Mouse (Mus musculus): ENCODE results near the gene Saa3. TPM values are rescaled to one million over a fixed set of nuclear protein-coding genes. Genes with fewer than 3 reads are reported as not detected.
"Not testable (repeated sequence)": the region's sequence is repeated elsewhere in the genome, so short reads cannot be mapped to it uniquely, and the experiment has no call there.

Gene Saa3
- total RNA-seq, 1 experiment from 2014 or later = 0.52 TPM

DNA sequence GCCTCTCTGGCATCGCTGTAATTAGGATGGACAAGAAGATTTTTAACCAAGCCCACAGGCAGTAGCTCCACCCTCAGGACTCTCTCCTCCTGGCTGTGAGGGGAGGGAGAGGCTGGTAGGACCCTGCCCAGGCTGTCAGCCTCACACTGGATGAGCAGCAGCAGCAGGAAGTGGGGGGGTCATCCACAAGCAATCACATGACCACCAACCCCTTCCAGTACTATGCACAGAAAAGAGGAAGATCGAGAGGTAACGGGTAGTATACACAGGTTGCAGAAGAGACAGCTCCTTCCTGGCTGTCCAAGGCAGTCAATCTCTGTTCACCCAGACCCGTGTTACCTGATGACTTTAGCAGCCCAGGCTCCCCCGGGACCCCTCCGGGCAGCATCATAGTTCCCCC, 3.2 kb downstream of the Saa3 start:
- no peak for DNase-seq

DNA sequence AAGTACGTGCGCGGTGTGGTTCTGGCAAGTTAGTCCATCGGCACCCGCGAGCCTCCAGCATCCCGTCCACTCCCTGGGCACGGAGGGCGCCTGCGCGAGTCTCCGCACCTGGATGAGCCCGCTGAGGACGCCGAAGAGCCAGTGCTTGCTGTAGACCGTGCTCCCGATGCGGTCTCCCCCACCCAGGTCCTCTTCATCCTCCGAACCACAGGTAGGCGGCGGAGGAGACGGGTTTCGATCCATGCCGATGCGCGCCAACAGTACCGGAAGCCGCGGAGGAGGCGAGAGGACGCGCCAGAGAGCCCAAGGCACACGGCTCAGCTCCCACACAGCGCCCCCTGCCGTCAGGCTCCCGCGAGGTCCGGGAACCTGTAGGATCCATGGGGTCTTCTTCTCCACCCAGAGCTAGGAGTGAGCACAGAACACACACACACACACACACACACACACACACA, 5.1 kb downstream of the Saa3 start, which contains the start of gene Saal1:
TSS of gene Saal1 (minus strand) at position 291 of the 455 bp plus-strand sequence.
- DNase-seq = peak; percentile 90

DNA sequence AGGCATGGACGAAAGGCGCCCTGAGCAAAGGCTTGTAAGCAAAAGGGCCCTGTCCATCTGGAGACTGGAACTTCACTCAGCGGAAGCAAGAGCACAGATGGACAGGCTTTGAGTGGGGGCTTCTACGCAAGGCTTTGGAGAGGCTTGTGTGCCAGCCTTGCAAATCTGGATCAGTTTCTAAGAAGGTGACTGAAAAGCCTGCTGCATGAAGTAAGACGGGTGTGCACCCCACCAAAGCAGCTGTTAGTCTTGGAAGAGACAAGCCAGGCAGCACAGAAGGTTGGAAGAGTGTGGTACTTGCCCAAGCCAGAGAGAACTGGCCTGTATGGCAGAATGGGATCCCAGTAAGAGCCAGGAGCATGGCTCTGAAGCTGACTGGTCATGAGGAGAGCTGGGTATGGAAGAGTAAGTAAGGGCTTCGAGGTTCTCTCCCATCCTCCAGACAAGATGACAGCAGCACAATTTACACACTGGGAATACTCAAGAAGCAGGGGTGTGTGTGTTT, 14.9 kb downstream of the Saa3 start:
- no peak for DNase-seq

DNA sequence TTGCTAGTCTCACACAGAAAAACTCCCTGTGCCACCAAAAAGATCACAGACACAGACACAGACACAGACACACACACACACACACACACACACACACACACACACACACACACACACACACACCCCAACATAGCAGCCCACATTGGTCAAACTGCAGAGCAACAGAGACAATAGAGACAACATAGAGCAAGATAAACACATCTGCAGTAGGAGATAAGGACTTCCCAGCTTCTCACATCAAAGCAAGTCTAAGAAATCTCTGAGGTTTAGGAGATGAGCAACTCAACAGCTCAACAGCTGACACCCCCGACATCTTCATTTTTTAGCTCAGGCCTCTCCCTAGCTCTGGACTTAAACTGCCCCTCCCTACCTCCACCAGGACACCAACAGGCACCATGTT, 18.7 kb downstream of the Saa3 start:
- DNase-seq = no peak

- no peak for DNase-seq
Observed at GRCm38 (mm10) chr7:46686827-46687226, 28.7 kb downstream of the Saa3 start.

DNA sequence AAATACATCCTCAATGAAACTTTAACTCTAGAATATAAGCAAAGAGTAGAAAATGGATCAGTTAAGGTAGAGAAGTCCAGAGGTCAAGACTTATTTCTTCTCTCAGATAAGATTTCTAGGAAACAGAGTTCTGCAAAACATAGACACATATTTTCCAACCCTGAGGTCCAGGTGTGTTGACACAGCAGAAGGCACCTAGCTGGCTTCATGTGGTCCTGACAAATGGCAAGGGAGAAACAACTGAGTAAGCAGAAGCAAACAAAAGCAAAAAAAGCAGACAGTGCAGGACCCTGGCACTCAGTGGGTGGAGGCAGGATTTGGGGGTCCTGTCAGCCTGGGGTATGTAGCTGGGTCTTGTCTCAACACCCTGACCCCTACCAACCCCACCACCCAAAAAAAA, 34.8 kb downstream of the Saa3 start:
- no peak for DNase-seq

DNA sequence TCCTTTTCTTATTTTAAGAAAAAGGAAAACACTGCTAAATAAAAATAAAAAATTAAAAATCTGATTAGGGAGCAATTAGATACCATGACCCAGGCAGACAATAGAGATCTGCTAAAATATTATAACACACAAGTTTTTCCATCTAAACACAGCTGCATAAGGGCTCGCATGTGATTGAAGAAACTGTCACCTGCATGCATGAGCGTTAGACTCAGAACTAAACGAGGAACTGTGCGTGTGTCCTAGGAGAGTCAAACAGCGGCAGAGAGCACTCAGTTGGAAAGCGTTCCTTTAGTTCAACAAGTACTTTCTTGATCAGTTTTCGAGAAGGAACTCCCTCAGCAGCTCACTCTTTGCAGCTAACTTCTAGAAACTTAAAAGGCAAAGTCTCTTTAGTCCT, 36.5 kb downstream of the Saa3 start:
- DNase-seq = not testable (repeated sequence)

GRCm38 (mm10) chr7:46678417-46678816, 37.1 kb downstream of the Saa3 start:
- DNase-seq = no peak

GRCm38 (mm10) chr7:46676808-46677360, 38.6 kb downstream of the Saa3 start:
- no peak for DNase-seq

GRCm38 (mm10) chr7:46675886-46676285, 39.6 kb downstream of the Saa3 start:
- DNase-seq = no peak

GRCm38 (mm10) chr7:46675061-46675460, 40.4 kb downstream of the Saa3 start:
- DNase-seq = no peak

DNA sequence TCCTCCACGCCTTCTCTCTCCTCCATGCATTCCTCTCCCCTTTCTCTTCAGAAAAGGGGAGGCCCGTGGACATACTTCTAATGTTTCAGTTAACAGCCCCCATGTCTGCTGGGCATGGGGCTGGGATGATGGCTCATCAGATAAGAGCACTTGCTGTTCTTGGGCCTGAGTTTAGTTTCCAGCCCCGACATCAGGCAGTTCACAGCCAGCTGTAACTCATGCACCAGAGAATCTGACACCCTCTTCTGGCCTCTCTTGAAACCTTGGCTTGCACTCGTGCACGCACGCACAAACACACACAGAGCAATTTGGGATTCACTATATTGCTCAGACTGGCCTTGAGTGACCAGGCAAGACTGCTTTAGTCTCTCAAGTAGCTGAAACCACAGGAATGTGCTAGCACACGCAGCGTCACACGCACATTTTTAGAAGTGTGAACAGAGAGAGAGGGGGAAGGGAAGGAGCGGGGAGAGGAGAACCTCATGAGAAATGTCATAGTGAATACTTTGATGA, 43.3 kb downstream of the Saa3 start, which contains the start of gene Tph1:
TSS of gene Tph1 (minus strand) at position 378 of the 513 bp plus-strand sequence.
- no peak for DNase-seq

- DNase-seq = peak; percentile 16
Observed at GRCm38 (mm10) chr7:46667256-46667655, 48.2 kb downstream of the Saa3 start.

GRCm38 (mm10) chr7:46665236-46665635, 50.3 kb downstream of the Saa3 start:
- DNase-seq = peak; percentile 20

Other genes with a start within 250 kb of the Saa3 start
- gene Sergef, start 75.9 kb downstream of the Saa3 start, total RNA-seq (2021) = 19.8 and 29.4 TPM in 2 replicates
- not detected in 2 replicates for gene Tph1, start 43.2 kb downstream of the Saa3 start, total RNA-seq (2021)
- 8.4 and 9.8 TPM in 2 replicates for gene Saal1, start 5.0 kb downstream of the Saa3 start, total RNA-seq (2021)
- gene Saa4, start 16.9 kb upstream of the Saa3 start, total RNA-seq (2021) = 1.00 TPM in 1 of 2 replicates, not detected in the other
- gene Saa1, start 27.3 kb upstream of the Saa3 start, total RNA-seq (2021) = not detected in 2 replicates
- gene Saa2, start 36.1 kb upstream of the Saa3 start, total RNA-seq (2021) = not detected in 2 replicates
- gene Hps5, start 80.4 kb upstream of the Saa3 start, total RNA-seq (2021) = 27.6 and 34.3 TPM in 2 replicates
- gene Gtf2h1, start 80.4 kb upstream of the Saa3 start, total RNA-seq (2021) = 33.3 and 40.1 TPM in 2 replicates
- 283 and 320 TPM in 2 replicates for gene Ldha, start 125.8 kb upstream of the Saa3 start, total RNA-seq (2021)
- gene Ldhc, start 145.5 kb upstream of the Saa3 start, total RNA-seq (2021) = not detected in 2 replicates
- gene Tsg101, start 204.3 kb upstream of the Saa3 start, total RNA-seq (2021) = 88.4 and 93.9 TPM in 2 replicates
- gene Uevld, start 242.8 kb upstream of the Saa3 start, total RNA-seq (2021) = 16.7 and 19.1 TPM in 2 replicates